Mouse (Mus musculus) heart, adult 2 months (tissue): ENCODE measurements at regions not wholly inside any gene's neighbourhood (a gene's known extent, or its start where the extent isn't known, plus 50 kb on each side); places are given as distances from the start of the nearest gene placed in this dataset.

Experiments used
- CTCF ChIP-seq: fragments of 200-600 bp; IDR thresholded peaks from 2 replicates; pipeline ENCODE4 v1.8.1; 2022; ENCODE audit warnings: antibody characterized with exemption, mild to moderate bottlenecking, moderate library complexity
- EP300 ChIP-seq: fragments of 200-500 bp; IDR thresholded peaks from 2 replicates; pipeline ENCODE4 v1.6.1; 2011; ENCODE audit warnings: low read depth, low read length, control low read depth; ENCODE audit not compliant: insufficient read depth
- POLR2A ChIP-seq: fragments of 200-500 bp; IDR thresholded peaks from 2 replicates; pipeline ENCODE4 v1.6.1; 2011; ENCODE audit warnings: mild to moderate bottlenecking, low read depth, low read length, control low read depth; ENCODE audit not compliant: insufficient read depth

GRCm38 (mm10) chr2:83549454-83549853, 94.8 kb upstream of the Zc3h15 start:
- TF ChIP-seq POLR2A (no peak), CTCF (no peak), EP300 (no peak)
